Mouse (Mus musculus): ENCODE data around the gene Glp2r. TPM values are rescaled to one million over a fixed set of nuclear protein-coding genes. Genes with fewer than 3 reads are reported as not detected.

Glp2r gene
- under 1 TPM; 0.09 to 0.12 TPM for total RNA-seq (2021)
- long read RNA-seq, experiment 1, partial matches to known transcripts = 0 of 3 reads
- long read RNA-seq, experiment 1, other reads (novel, unspliced or antisense) = 3 of 3 reads
- long read RNA-seq, experiment 2, partial matches to known transcripts = 0 of 1 reads
- long read RNA-seq, experiment 2, other reads (novel, unspliced or antisense) = 1 of 1 reads

DNA sequence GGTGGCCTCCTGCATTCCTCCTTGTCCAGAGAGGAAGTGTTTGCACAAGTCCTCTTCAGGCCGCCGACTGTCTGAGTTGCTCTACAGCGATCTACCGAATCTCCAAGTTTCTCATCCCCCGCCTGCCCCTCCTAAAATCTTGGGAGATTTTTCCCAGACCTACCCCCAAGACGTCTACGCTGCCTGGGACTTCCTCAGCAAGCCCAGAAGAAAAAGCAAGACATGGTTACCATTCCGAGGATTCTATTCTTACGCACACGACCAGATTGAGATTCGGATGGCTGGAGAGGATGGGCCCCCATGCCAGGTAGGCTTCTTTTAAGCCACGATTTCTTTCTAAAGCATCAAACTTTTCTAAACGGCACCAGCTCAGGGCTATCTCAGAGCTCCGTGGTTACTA is at the start of gene Glp2r:
TSS of gene Glp2r (minus strand) at position 101 of the 400 bp plus-strand sequence.
- no peak for DNase-seq

DNA sequence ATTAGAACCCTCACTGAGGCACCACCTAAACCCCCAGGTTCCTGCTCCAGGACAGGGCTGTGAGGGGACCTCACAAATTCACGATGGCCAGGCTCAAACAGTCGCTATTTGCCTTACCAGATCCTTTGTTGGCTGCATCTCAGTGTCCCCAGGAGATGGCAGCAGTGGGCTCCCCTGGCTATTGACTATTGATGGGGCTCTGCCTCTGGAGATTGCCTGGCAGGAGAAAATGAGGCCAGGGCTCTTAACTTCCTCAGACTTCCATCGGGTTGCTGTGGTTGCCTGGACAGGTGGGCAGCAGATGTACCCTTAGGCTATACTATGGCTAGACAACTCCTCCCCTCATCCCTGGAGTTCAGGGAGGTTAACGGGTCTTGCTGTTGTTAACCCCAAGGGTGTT is 49.3 kb upstream of the Glp2r start:
- peak; percentile 43 for DNase-seq

DNA sequence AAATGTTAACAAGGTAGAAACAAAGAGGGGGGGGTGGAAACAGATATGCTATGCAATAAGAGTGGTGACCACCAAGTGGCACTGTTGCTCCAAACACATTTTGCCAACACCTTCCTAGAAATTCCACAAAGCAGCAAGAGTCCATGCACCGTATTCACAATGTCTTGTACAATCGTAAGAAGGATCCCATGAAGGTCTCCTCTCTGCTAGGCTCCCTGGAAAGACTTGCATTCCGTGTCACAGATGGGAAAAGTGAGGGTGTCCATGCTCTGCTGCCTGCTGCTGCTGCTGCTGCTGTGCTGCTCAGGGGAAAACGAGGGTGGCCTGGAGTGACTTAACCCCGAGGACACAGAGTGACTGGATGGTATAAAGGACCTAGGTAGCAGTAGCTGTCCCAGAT is 48.7 kb upstream of the Glp2r start:
- DNase-seq = peak; percentile 29

DNA sequence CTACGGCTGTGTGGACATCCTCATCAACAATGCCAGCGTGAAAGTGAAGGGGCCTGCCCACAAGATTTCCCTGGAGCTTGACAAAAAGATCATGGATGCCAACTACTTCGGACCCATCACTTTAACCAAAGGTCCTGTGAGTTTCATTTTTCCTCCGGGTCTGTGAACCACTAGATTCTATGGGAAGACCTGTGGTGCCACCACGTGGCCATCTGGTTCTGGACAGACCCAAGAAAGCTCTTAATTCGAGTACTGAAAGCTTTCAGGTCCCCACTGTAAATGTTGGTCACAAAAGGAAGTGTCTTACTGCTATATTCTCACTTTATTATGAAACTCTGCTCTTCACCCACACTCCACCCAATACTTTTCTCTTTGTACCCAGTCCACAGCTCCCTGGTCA is 40.6 kb upstream of the Glp2r start:
- DNase-seq = peak; percentile 28

DNA sequence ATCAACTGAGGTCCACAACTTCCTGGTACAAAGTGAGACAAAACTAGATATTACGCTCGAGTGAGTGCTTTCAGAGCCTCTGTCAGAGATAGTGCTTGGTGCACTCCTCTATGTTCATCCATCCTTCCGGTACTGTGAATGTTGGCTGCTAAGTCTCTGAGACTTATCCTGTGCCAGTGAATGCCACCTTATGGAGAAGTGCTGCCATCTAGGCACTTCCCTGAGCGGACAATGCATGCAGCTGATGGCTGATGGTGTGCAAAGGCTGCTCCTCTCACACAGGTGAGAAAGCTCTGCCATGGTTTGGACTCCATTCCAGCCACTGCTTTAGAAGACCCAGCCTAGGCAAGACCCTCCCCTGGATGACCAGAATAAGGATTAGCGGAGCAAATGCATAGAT is 37.1 kb upstream of the Glp2r start:
- no peak for DNase-seq

DNA sequence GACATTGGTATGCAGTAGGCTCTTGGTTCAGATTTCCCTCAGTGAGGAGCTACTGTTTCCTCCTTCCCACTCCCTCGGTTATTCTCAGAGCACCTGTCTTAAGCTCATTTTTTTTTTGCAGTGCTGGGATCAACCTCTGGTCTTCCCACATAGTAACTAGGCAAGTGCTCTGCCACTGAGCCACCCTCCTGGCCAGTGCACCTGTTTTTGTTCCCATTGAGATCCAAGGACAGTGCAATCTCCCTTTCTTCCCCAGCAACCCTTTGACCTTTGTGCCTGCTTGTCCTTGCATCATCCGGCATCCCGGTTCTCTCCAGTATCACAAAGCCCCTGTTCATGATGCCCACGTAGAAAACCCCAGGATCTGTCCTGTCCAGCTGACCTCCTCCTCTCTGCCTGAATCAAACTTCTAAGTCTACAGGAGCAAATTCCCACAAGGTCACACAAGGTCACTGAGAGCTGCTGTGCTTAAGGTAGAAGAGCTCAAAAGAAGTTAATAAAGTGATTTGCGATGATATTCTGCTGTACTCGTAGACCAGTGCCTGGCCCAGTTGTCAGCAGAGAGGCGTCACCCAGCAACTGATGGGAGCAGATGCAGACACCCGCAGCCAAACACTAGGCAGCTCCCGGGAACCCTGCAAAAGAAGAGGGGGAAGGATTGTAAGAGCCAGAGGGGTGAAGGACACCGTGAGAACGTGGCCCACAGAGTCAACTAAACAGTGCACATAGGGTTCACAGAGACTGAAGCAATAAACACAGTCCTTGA is 36.1 kb upstream of the Glp2r start:
- DNase-seq = no peak

DNA sequence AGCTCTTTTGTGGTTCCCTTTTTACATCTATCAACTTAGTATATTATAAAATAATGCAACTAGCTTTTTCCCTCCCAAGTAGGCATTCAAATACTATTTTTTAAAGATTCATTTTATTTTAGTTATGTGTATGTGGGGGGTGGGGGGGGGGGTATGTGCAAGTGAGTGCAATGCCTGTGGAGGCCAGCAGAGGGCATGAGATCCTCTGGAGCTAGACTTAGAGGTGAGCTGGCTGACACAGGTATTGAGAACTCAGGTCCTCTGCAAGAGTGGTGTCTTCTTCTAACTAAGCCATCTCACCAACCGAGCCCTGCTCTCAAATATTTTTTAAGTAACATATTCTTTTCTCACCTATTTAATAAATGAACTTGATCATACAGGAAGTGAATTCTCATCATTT is 34.6 kb upstream of the Glp2r start:
- no peak for DNase-seq

DNA sequence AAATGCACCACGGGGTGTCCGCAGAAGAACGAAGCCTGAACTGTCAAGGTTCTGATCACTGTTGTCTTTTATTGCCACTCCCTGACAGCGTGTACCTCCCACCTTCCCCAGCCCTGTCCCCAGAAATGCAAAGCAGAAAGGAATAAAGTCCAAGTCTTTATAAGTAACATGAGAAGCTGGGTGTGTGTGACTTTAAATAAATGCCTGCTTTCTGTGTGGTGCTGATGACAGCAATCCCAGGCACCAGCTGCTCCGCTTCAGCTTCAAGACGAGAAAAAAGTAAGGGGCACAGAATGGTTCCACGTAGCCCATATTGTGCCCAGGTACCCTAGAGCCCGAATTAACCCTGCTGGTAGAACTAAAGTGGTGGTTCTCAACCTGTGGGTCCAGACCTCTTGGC is 30.2 kb upstream of the Glp2r start:
- no peak for DNase-seq

DNA sequence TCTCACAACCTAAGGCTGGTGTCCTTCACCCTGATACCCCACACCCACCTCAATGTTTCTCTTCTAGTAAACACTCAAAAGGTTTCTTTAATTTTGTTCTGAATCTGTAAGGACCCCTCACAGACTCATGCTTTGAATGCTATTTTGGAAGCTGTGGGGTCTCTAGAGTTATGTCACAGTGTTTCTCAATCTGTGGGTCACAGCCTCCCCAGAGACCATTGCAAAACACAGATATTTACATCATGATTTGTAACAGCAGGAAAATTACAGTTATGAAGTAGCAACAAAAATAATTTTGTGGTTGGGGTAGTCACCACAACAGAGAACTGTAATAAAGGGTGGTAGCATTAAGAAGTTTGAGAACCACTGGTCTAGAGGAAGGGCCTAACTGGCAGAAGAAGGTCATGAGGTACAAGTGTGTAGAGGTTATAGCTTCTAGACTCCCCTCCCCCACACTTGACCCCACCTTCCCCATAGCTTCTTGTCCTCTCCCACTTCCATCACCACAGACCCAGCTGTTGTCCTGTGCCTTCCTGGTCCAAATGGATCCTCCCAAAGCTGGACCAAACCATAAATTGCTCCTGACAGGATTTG is 29.3 kb upstream of the Glp2r start:
- DNase-seq = no peak

DNA sequence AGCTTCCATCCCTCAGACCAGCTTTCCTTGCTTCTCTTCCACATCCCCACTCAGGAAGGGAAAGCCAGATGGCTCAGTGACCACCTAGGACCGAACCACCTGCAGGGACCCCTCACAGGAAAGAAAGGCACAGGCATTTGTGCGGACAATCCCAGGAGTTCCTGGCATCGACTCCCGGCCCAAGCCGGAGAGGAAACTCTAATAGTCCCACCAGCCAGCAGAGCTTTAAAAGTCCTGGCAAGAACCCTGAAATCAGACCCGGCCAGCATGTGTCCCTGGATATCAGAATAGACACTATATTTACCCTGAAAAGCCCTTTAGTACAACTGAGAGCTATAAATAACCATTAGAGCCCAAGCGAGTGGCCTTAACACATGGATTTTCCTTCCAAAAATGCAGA is 27.0 kb upstream of the Glp2r start, which contains the start of gene Dhrs7c:
TSS of gene Dhrs7c (plus strand) at position 257 of the 400 bp plus-strand sequence.
- peak; percentile 52 for DNase-seq

DNA sequence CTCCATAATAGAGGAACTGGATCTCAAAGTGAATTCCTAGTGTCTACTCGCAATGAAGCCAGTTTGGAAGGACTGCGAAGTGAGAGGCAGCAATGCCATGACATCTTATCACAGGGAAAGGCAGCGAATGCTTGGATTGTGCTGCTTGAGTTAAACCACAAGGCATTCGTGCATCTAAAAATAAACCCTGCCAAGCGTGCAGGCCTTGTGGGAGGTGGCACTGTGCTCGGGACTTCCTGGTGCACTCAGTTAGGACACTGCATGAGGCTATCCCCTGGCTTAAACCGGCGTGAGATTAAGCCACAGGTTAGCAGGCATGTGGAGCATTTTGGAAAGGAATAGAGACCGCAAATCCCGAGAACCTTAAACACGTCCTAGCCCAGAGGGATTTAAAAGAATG is 19.2 kb upstream of the Glp2r start:
- no peak for DNase-seq

DNA sequence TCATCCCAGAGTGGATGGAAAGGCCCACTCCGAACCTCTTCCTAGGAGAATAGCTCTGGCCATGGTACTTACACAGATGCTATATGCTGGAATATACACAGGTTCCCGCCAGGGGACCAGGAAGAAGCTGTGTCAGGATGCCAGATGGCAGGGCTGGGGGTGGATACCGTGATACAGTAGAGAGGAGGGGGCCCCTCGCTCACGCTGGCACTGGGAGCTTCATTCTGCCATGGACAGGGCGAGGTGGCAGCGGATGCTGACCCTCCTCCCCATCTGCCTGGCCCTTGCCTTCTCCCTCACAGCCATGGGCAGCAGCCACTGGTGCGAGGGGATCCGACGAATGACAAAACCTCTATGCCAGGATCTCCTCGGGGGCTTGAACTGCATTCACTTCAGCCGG is 3.4 kb upstream of the Glp2r start, which contains the start of gene Gsg1l2:
TSS of gene Gsg1l2 (plus strand) at position 230 of the 400 bp plus-strand sequence.
- no peak for DNase-seq

DNA sequence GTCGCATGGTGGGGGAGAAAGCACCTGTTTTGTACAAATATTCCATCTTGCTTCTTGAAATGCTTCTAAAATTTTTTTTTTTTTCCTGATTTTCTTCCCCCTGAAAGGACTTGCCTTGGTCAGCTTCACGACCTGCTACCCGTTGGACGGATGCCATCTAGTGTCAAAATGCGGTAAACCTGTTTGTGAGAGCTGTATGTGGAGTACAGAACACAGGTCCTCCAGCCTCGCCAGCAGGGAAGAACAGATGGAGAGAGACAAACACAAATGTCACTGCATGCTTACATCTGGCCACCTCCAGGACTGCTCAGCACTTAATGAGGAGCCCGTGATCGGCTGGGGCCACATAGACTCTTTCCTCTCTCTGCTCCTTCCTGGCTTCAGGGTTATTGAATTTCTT is 1.6 kb upstream of the Glp2r start:
- no peak for DNase-seq

DNA sequence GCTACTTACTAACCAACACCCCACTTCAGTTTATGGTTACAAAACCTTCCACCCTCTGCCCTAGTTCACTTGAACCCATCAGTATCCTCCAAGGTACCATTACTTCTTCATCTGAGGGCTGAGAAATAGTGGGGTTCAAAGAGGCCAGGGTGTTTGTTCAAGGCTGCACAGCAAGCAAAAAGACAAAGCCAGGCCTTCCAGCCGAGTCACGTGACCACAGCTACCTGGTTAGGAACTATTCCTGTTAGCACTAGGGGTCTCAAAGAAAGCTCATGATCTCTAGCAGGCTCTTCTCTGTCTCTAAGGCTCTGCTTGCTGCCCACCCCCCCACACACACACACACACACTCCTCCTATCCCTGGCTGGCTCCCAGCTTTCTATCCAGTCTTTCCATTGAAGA is 738 bp upstream of the Glp2r start:
- DNase-seq = no peak

DNA sequence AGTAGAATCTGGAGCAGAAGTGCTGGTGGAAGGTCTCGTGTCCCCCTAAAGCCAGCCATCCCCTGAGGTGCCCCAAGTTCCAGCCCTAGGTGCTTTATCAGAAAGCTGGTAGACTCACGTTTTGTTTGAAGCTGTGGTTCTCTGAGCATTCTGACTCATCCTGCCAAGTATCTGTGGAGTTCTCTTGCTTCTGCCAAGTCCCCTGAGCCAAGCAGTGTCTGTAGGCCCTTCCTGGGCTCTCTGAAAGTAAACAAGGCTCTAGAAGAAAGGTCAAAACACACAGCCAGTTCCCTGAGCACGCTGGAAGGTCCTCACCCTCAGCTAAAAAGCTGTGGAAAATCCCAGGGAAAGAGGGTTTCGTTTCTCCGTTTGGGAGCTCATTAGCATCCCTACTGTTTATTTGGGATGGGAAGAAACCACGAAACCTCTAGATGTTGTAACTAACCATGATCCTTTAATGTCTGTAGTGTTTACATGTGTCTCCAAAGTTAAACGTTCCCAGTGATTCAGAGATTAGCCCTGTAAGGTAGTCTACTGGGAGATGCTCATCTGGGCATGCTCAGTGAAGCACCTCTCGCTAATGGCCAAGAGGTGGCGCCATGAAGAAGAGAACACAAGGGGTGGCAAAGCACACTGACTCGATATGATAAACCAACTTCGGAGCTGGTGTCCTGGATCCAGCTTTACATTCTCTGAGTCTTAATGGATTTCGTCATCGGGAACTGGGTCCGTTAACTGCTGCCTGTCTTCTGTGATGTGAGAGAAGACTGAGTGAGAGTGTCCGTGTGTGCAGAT is 13.4 kb downstream of the Glp2r start:
- no peak for DNase-seq

DNA sequence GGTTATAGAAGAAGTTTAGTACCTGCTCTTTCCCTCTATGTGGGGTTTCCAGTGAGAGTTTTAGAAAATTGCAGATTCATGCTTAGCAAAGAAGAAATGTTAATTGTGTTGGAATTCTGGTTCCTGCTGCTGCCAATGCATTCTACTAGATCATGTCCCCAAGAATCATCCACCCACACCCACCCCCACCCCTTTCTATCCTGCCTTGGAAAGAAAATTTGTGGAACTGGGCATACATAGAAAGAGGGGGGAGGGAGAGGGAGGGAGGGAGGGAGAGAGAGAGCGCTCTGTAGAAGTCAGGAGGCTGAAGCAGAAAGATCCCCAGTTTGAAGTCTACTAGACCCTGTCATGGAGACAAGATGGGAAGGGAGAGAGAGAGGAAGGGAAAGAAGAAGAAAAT is 14.7 kb downstream of the Glp2r start:
- DNase-seq = no peak

DNA sequence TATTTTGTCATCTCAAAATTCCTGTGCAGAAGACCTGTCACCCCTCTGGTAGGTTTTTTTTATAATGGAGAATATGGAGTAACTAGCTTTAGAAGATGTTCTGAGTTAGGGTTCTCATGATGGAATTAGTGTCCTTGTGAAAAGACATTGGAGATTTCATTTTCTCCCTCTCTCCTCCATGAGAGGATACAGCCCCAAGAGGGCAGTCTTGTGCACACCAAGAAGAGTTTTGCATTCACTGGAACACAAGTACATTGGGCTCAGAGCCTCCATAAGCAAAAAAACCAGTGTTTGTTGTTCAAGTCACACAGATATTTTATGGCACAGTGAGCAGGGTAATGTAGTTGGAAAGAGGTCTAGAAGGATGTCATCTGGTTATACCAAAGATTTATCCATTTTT is 29.4 kb downstream of the Glp2r start:
- no peak for DNase-seq

DNA sequence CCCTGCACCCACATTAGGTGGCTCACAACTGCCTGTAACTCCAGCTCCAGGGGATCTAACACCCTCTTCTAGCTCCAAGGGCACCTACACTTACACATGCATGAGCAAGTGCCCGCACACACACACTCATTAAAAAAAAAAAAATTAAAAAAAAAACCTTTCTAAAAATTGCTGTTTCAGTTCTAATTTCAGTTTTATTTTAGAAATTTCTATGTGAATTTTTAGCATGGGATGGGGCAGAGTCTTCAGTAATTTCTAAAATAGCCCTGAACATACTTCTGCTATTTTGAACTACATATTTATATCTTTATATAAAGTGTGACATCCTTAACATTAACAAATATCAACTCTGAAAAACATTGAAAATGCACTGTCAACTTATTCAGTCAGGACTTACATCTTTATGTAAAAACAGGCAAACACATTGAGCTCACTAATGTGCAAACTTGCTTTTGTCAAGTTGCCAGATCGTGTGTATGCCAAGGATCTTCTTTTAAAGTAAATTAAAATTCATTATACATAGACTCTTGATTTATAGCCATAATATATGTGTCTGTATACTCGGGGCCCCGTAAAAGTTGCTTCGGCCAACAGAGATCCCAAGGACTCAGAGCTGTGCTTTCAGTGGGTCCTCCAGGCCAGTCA is 32.0 kb downstream of the Glp2r start:
- DNase-seq = no peak

DNA sequence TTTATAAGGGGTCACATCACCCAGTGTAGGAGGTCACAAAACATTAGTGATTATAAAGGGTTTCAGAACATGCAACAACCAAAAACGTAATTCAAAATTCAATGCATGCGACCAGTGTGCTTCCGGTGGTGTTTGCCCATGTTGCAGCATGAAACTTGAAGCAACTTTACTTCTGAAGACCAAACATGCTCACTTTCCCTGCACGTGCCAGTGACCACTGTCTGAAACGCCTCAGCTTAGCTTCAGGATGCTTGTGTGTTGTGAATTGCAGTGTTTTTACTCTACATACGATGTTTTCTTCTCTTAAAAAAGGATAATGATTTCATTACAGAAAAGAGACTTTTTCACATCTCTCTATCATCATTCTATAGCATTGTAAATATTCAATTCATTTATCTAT is 32.6 kb downstream of the Glp2r start:
- DNase-seq = no peak

DNA sequence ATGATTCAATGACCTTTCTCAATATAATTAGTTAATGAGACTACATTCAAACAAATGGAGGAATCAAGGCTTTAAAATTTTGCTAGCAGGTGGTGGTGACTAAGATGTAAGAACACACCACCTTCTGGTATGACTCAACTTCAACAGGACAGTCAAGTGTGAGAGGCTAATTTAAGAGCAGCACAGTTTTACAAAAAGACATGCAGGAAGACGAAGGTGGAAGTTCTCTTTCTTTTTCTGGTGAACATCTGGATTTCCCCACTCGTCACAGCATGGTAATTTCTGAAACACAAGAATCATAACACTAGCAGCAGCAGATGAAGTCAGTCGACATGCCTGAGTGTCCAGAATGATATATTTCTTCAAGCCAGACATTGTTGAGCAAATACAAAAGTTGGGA is 36.4 kb downstream of the Glp2r start:
- no peak for DNase-seq

DNA sequence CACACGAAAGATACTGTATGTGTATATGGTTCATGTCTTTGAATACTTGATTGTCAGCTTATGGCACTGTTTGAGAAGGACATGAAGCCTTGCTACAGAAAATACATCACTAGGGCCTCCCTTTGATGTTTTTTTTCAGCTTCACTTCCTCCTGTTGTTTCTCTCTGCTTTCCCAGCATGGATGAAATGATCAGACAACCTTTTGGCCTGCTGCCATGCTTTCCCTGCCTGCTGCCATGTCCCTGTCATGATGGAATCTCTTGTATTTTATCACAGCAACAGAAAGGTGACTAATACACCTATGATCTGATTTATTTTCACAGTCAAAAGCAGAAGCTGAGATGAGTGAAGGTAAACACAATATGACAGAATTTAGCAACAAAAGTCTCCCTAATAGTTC is 37.2 kb downstream of the Glp2r start:
- no peak for DNase-seq

DNA sequence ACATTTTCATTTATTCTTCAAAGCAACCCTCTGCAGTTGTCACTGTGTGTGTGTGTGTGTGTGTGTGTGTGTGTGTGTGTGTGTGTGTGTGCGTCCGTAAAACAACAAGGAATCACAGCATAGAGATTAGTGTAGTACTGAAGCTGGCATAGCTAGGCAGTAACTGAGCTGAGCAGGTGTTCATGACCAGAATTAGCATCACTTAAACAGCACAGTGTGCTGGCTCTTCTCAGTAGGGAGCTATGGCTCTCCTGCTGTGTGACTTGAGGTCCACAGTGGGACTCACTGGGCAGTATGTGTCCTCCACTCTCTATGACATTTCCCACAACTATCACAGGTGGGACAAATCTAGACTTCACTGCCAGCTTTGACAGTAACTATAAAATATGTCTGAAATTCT is 39.9 kb downstream of the Glp2r start:
- DNase-seq = no peak
